Mouse (Mus musculus): ENCODE data around the gene Fank1. TPM values are rescaled to one million over a fixed set of nuclear protein-coding genes. Genes with fewer than 3 reads are reported as not detected.
A peak's percentile ranks its signal among the peaks of the same experiment; 100 is the strongest.

Fank1 gene
- total and polyA plus RNA-seq, 3 experiments = 0.16 to 0.17 TPM; not detected in 1

GRCm38 (mm10) chr7:133824579-133824978, 47.9 kb downstream of the Fank1 start:
- Histone ChIP-seq H3K79me2 (replicated peaks; ENCODE audit: control insufficient read depth, extremely low read depth, insufficient read depth, poor library complexity, severe bottlenecking) (no peaks in the 10 kb centered on the region), H3K4me3 (replicated peaks in 1 of 3; ENCODE audit: low read depth in 2 of 3, low read length in 2 of 3, poor library complexity in 1 of 3) (no peak overlapping the region), H3K36me3 (replicated peaks in 1 of 2; ENCODE audit: control insufficient read depth in 1 of 2, insufficient read depth in 1 of 2, low read length in 1 of 2) (no peaks in the 10 kb centered on the region), H3K9me3 (replicated peaks; ENCODE audit: low read length) (peaks cover 5% of the 10 kb centered on the region), H3K27ac (ENCODE audit: insufficient read depth, low read depth) (no peak overlapping the region), H3K4me1 (ENCODE audit: control insufficient read depth in 1 of 2, insufficient read depth in 2 of 2) (no peaks in the 10 kb centered on the region), H3K27me3 (replicated peaks) (peaks cover 20% of the 10 kb centered on the region), H3K4me2 (ENCODE audit: insufficient read depth, low read depth, poor library complexity, severe bottlenecking) (no peak overlapping the region), H3K9ac (ENCODE audit: insufficient read depth, low read depth) (no peak overlapping the region)
- TF ChIP-seq SMC3 (IDR thresholded peaks at IDR 0.05; ENCODE audit: low read depth, low read length) (peak; percentile 26; the same call in 1 of the 2 replicates), RAD21 (IDR thresholded peaks at IDR 0.05; ENCODE audit: low read depth, low read length) (peak; percentile 18), TCF12 (IDR thresholded peaks at IDR 0.05; ENCODE audit: low read depth, low read length) (no peak), CTCF (conservative IDR thresholded peaks at IDR 0.05 in 1 of 2, IDR thresholded peaks at IDR 0.05 in 1 of 2; ENCODE audit: low read depth in 2 of 2, low read length in 2 of 2) (peak; percentile 36 to 61; a peak in 3 of 4 replicates), MAX (IDR thresholded peaks at IDR 0.05; ENCODE audit: low read length) (no peak)
- in situ Hi-C loops (cut with MboI; ENCODE audit: low pct_ligation_motif_present, low pct_unique_long_range_greater_than_20kb, low sequenced_read_pairs) = no loop called here
- dilution Hi-C loops (cut with MboI; ENCODE audit: extremely low pct_ligation_motif_present, extremely low pct_unique_long_range_greater_than_20kb, low sequenced_read_pairs) = no loop called here
- DNase-seq (ENCODE audit: extremely low read depth) = peak; percentile 20

DNA sequence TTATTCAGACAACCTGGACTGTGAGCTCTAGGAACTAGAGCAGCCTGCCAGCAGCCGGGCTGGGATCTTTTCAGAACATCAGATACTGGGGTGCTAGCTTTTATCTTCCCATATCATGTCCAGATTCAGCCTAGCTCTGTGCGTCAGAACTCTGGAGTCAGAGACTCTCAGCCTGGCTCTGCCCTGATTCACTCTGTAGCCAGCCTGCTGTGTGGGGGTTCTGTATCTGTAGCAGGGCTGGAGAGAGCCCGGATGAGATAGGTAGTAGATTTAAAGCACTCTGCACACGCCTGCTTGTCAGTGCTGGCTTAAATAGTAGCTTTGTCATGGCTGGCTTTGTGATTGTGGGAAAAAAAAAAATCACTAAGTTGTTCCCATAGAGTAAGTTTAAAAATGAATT, 51.9 kb downstream of the Fank1 start:
- no peak overlapping the region for H3K4me2 ChIP-seq (ENCODE audit: insufficient read depth, low read depth, poor library complexity, severe bottlenecking)
- H3K9ac ChIP-seq (ENCODE audit: insufficient read depth, low read depth) = no peak overlapping the region
- H3K27ac ChIP-seq (ENCODE audit: insufficient read depth, low read depth) = no peak overlapping the region
- H3K79me2 ChIP-seq (replicated peaks; ENCODE audit: control insufficient read depth, extremely low read depth, insufficient read depth, poor library complexity, severe bottlenecking) = no peaks in the 10 kb centered on the region
- DNase-seq (ENCODE audit: extremely low read depth) = no peak
- H3K27me3 ChIP-seq (replicated peaks) = peaks cover 9% of the 10 kb centered on the region
- in situ Hi-C loops (cut with MboI; ENCODE audit: low pct_ligation_motif_present, low pct_unique_long_range_greater_than_20kb, low sequenced_read_pairs) (no loop called here), dilution Hi-C loops (cut with MboI; ENCODE audit: extremely low pct_ligation_motif_present, extremely low pct_unique_long_range_greater_than_20kb, low sequenced_read_pairs) (no loop called here)
- no peak overlapping the region for H3K4me3 ChIP-seq (replicated peaks in 1 of 3; ENCODE audit: low read depth in 2 of 3, low read length in 2 of 3, poor library complexity in 1 of 3)
- H3K36me3 ChIP-seq (replicated peaks in 1 of 2; ENCODE audit: control insufficient read depth in 1 of 2, insufficient read depth in 1 of 2, low read length in 1 of 2) = no peaks in the 10 kb centered on the region
- TF ChIP-seq USF2 (conservative IDR thresholded peaks at IDR 0.05; ENCODE audit: low read depth, low read length) (no peak), PAX5 (IDR thresholded peaks at IDR 0.05; ENCODE audit: low read length) (no peak), ELF1 (IDR thresholded peaks at IDR 0.05; ENCODE audit: low read depth, low read length) (no peak), MAFK (IDR thresholded peaks at IDR 0.05; ENCODE audit: insufficient replicate concordance, low read length) (no peak), HCFC1 (IDR thresholded peaks at IDR 0.05; ENCODE audit: low read depth, low read length) (no peak), MXI1 (IDR thresholded peaks at IDR 0.05; ENCODE audit: low read depth, low read length) (no peak), IRF4 (IDR thresholded peaks at IDR 0.05; ENCODE audit: low read depth, low read length) (no peak), CHD2 (IDR thresholded peaks at IDR 0.05; ENCODE audit: low read length) (no peak)
- peaks cover 5% of the 10 kb centered on the region for H3K9me3 ChIP-seq (replicated peaks; ENCODE audit: low read length)
- no peaks in the 10 kb centered on the region for H3K4me1 ChIP-seq (ENCODE audit: control insufficient read depth in 1 of 2, insufficient read depth in 2 of 2)

GRCm38 (mm10) chr7:133829579-133829978, 52.9 kb downstream of the Fank1 start:
- DNase-seq (ENCODE audit: extremely low read depth) = no peak
- H3K4me1 ChIP-seq (ENCODE audit: control insufficient read depth in 1 of 2, insufficient read depth in 2 of 2) = no peaks in the 10 kb centered on the region
- no peak overlapping the region for H3K27ac ChIP-seq (ENCODE audit: insufficient read depth, low read depth)
- H3K4me2 ChIP-seq (ENCODE audit: insufficient read depth, low read depth, poor library complexity, severe bottlenecking) = no peak overlapping the region
- no peaks in the 10 kb centered on the region for H3K79me2 ChIP-seq (replicated peaks; ENCODE audit: control insufficient read depth, extremely low read depth, insufficient read depth, poor library complexity, severe bottlenecking)
- dilution Hi-C loops (cut with MboI; ENCODE audit: extremely low pct_ligation_motif_present, extremely low pct_unique_long_range_greater_than_20kb, low sequenced_read_pairs) (no loop called here), in situ Hi-C loops (cut with MboI; ENCODE audit: low pct_ligation_motif_present, low pct_unique_long_range_greater_than_20kb, low sequenced_read_pairs) (no loop called here)
- H3K27me3 ChIP-seq (replicated peaks) = peaks cover 14% of the 10 kb centered on the region
- H3K9ac ChIP-seq (ENCODE audit: insufficient read depth, low read depth) = no peak overlapping the region
- no peaks in the 10 kb centered on the region for H3K9me3 ChIP-seq (replicated peaks; ENCODE audit: low read length)
- no peak for TF ChIP-seq IRF4 (IDR thresholded peaks at IDR 0.05; ENCODE audit: low read depth, low read length)
- TF ChIP-seq CTCF (conservative IDR thresholded peaks at IDR 0.05 in 1 of 2, IDR thresholded peaks at IDR 0.05 in 1 of 2; ENCODE audit: low read depth in 2 of 2, low read length in 2 of 2) = no peak
- no peak for TF ChIP-seq ETS1 (conservative IDR thresholded peaks at IDR 0.05; ENCODE audit: low read depth, low read length)
- no peak for TF ChIP-seq RAD21 (IDR thresholded peaks at IDR 0.05; ENCODE audit: low read depth, low read length)
- no peak for TF ChIP-seq HCFC1 (IDR thresholded peaks at IDR 0.05; ENCODE audit: low read depth, low read length)
- TF ChIP-seq MAFK (IDR thresholded peaks at IDR 0.05; ENCODE audit: insufficient replicate concordance, low read length) = no peak
- TF ChIP-seq ZNF384 (IDR thresholded peaks at IDR 0.05; ENCODE audit: low read depth, low read length) = no peak
- no peak for TF ChIP-seq MYC (IDR thresholded peaks at IDR 0.05; ENCODE audit: low read depth, low read length)
- TF ChIP-seq KAT2A (IDR thresholded peaks at IDR 0.05; ENCODE audit: insufficient replicate concordance, low read length) = no peak
- TF ChIP-seq UBTF (IDR thresholded peaks at IDR 0.05; ENCODE audit: low read depth, low read length) = no peak
- TF ChIP-seq GABPA (IDR thresholded peaks at IDR 0.05; ENCODE audit: insufficient replicate concordance, low read depth, low read length) = no peak
- no peak for TF ChIP-seq BHLHE40 (IDR thresholded peaks at IDR 0.05; ENCODE audit: low read depth, low read length)
- no peak for TF ChIP-seq PAX5 (IDR thresholded peaks at IDR 0.05; ENCODE audit: low read length)
- no peak for TF ChIP-seq NRF1 (IDR thresholded peaks at IDR 0.05; ENCODE audit: low read depth, low read length)
- TF ChIP-seq E2F4 (IDR thresholded peaks at IDR 0.05; ENCODE audit: insufficient replicate concordance, low read depth, low read length) = no peak
- no peak for TF ChIP-seq ELF1 (IDR thresholded peaks at IDR 0.05; ENCODE audit: low read depth, low read length)
- no peak for TF ChIP-seq SMC3 (IDR thresholded peaks at IDR 0.05; ENCODE audit: low read depth, low read length)
- no peak overlapping the region for H3K4me3 ChIP-seq (replicated peaks in 1 of 3; ENCODE audit: low read depth in 2 of 3, low read length in 2 of 3, poor library complexity in 1 of 3)
- no peaks in the 10 kb centered on the region for H3K36me3 ChIP-seq (replicated peaks in 1 of 2; ENCODE audit: control insufficient read depth in 1 of 2, insufficient read depth in 1 of 2, low read length in 1 of 2)

Data from CH12.LX (cell line).